ENCODE assay signal across 8 mouse cellular contexts in genomic region chr17:57264972-57265945, GRCm38 (mm10). TPM values are rescaled to one million over a fixed set of nuclear protein-coding genes. Genes with fewer than 3 reads are reported as not detected.
DNase-seq lines count a peak whose midpoint lies in the region; ATAC-seq lines count a peak whose summit lies in the region.

No protein-coding gene starts in this region.

- 0 out of 2 replicates have a peak overlapping the region, but pooled peaks have one; percentile 5 for H3K9ac ChIP-seq in lung, embryonic 15.5 days

- peak overlapping the region; percentile 34 for H3K4me2 ChIP-seq in lung, embryonic 15.5 days

- no peaks in the 10 kb centered on the region for H3K9me3 ChIP-seq in lung, embryonic 15.5 days

- 0 out of 2 replicates have a peak overlapping the region, but pooled peaks have one; percentile 2 for H3K4me3 ChIP-seq in lung, embryonic 15.5 days

- ATAC-seq in lung, embryonic 15.5 days (ENCODE audit: borderline replicate concordance, extremely low read depth, low FRiP score, low TSS enrichment) = peak; percentile 80

- no peak overlapping the region for H3K27ac ChIP-seq in lung, embryonic 15.5 days

- H3K36me3 ChIP-seq in lung, embryonic 15.5 days = peaks cover 34% of the 10 kb centered on the region

- peaks cover 8% of the 10 kb centered on the region; the same call in 1 of the 2 replicates for H3K4me1 ChIP-seq in lung, embryonic 15.5 days

- H3K27me3 ChIP-seq in lung, embryonic 15.5 days = no peaks in the 10 kb centered on the region

- DNase-seq in 416B (ENCODE audit: low read depth) = peak; percentile 96
- DNase-seq in adrenal gland, adult (ENCODE audit: inconsistent age in 2 of 2, low spot score in 1 of 2) = peak; percentile 94 to 95
- peak; percentile 52 for DNase-seq in embryo, embryonic 11 days
- DNase-seq in heart, adult 8-10 months (ENCODE audit: low spot score) = peak; percentile 68
- peak; percentile 94 for DNase-seq in kidney, adult 9 months
- DNase-seq in ovary, postnatal 36 days (ENCODE audit: low spot score) = peak; percentile 90
- no peak for DNase-seq in layer of hippocampus, postnatal 14 days (ENCODE audit: low spot score in 2 of 2)

- WGBS in lung, embryonic 15.5 days = 32% methylated on average over 21 of the region's 22 CpGs

RNA-seq across cellular contexts. Expression of gene Vav1, which starts 13.6 kb away (rescaled TPM):
- total RNA-seq in heart, adult 8-10 months (2022) = 1 to 10 TPM; 1.1 to 1.9 (median 1.4) TPM
- 3.2 and 6.1 TPM in 2 replicates for polyA plus RNA-seq in lung, embryonic 15.5 days (2015; fragmentation: Nextera tagmentation; extraction: Ambion mirVana)
- total RNA-seq in layer of hippocampus, postnatal 14 days (2021) = 1 to 10 TPM; 5.0 to 5.3 TPM

RNA-seq across cellular contexts. Expression of gene Trip10, which starts 16.0 kb away (rescaled TPM):
- total RNA-seq in heart, adult 8-10 months (2022) = 100 to 1,000 TPM; 117 to 154 (median 134) TPM
- 49.0 TPM in 2 replicates for polyA plus RNA-seq in lung, embryonic 15.5 days (2015; fragmentation: Nextera tagmentation; extraction: Ambion mirVana)
- 10 to 100 TPM in 1 of 2 experiments, 1 to 10 TPM in 1; 9.1 to 10.3 TPM for total RNA-seq in layer of hippocampus, postnatal 14 days (2021)

RNA-seq across cellular contexts. Expression of gene Gpr108, which starts 17.0 kb away (rescaled TPM):
- 10 to 100 TPM; 29.1 to 35.0 (median 31.0) TPM for total RNA-seq in heart, adult 8-10 months (2022)
- 33.1 and 37.3 TPM in 2 replicates for polyA plus RNA-seq in lung, embryonic 15.5 days (2015; fragmentation: Nextera tagmentation; extraction: Ambion mirVana)
- total RNA-seq in layer of hippocampus, postnatal 14 days (2021) = 10 to 100 TPM; 18.0 to 20.5 TPM

RNA-seq across cellular contexts. Expression of gene C3, which starts 37.3 kb away (rescaled TPM):
- total RNA-seq in heart, adult 8-10 months (2022) = 100 to 1,000 TPM in 2 of 4 experiments, 10 to 100 TPM in 2; 65.8 to 155 (median 120) TPM
- 2.5 and 3.7 TPM in 2 replicates for polyA plus RNA-seq in lung, embryonic 15.5 days (2015; fragmentation: Nextera tagmentation; extraction: Ambion mirVana)
- total RNA-seq in layer of hippocampus, postnatal 14 days (2021) = 1 to 10 TPM; 1.6 to 4.2 TPM

Comparison
In these comparisons a context has a peak if more than half of its experiments do, and no peak if none do; other contexts are left out.
1. DNase-seq: peak in 416B (single experiment), adrenal gland, adult (2 of 2), embryo, embryonic 11 days (single experiment), heart, adult 8-10 months (single experiment), kidney, adult 9 months (single experiment) and ovary, postnatal 36 days (single experiment); none in layer of hippocampus, postnatal 14 days (0 of 2).
2. RNA of gene Trip10, which starts 16.0 kb away (total RNA-seq): 117 to 154 TPM in heart, adult 8-10 months; 9.1 to 10.3 TPM in layer of hippocampus, postnatal 14 days; every median in the first group is over 10 times any median in the second.